Mouse (Mus musculus): ENCODE measurements at regions not wholly inside any gene's neighbourhood (a gene's known extent, or its start where the extent isn't known, plus 50 kb on each side); places are given as distances from the start of the nearest gene placed in this dataset.

DNA sequence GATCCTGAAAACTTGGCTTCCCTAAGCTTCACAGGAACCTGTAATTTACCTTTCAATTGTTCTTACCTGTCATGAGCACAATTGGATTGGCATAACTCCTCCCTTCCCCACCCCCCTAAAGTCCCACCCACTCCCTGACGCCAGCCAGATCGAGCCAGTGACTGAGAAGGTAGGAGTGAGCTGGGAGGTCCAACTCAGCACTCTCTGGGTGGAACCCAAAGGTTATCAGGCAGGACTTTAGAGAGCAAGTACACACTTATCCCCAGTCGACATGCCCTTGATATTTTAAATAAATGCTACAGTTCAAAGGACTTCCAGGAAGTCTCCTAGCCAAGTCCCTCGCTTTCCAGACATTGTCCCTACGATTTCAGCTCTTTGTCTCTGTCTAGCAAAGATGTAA is 260.7 kb downstream of the Sox9 start:
- TF ChIP-seq POLR2A (IDR thresholded peaks at IDR 0.05; ENCODE audit: borderline replicate concordance, insufficient read depth, low read length) (no peak), CTCF (IDR thresholded peaks at IDR 0.05; ENCODE audit: borderline replicate concordance, insufficient read depth, low read depth, low read length) (no peak)

Data from cerebellum, adult 2 months (tissue).